Mouse (Mus musculus): ENCODE data around the gene Fndc3b. TPM values are rescaled to one million over a fixed set of nuclear protein-coding genes. Genes with fewer than 3 reads are reported as not detected.

The Fndc3b gene
- polyA plus RNA-seq, 1 experiment from 2014 or later = 12.8 TPM

DNA sequence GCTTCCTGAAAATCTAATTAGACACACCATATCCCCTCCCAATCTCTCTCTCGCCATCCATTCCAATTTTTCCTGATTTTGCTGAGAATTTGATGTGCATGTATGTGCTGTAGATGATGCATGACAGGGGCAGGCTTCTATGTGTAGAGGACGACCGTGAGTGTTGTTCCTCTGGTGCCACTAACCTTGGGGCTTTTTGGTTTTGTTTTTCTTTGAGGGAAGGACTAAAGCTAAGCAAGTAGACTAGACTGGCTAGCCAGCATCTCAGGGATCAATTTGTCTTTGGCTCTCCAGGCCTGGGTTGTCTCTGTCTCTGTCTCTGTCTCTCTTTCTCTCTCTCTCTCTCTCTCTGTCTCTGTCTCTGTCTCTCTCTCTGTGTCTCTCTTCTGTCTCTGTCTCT is 106.0 kb downstream of the Fndc3b start:
- no peaks in the 10 kb centered on the region for H3K36me3 ChIP-seq (ENCODE audit: control insufficient read depth, insufficient read depth, low read length)
- WGBS = 92% methylated on average over 3 of the region's 3 CpGs
- DNase-seq (ENCODE audit: low spot score) (no peak), ATAC-seq (ENCODE audit: low FRiP score) (no peak)
- H3K4me2 ChIP-seq (replicated peaks; ENCODE audit: low read depth, low read length) = no peak overlapping the region
- H3K27me3 ChIP-seq (ENCODE audit: control insufficient read depth, insufficient read depth, low read length) = no peaks in the 10 kb centered on the region
- no peaks in the 10 kb centered on the region for H3K9me3 ChIP-seq (ENCODE audit: control insufficient read depth, low read length)
- H3K27ac ChIP-seq (ENCODE audit: low read depth, low read length) = no peak overlapping the region
- no peak overlapping the region for H3K9ac ChIP-seq (ENCODE audit: low read depth, low read length)
- no peak overlapping the region for H3K4me3 ChIP-seq (ENCODE audit: low read depth, low read length)
- H3K4me1 ChIP-seq (replicated peaks; ENCODE audit: control insufficient read depth, insufficient read depth, low read length) = no peaks in the 10 kb centered on the region

GRCm38 (mm10) chr3:27604629-27605028 is 106.5 kb downstream of the Fndc3b start:
- no peak overlapping the region for H3K4me2 ChIP-seq (replicated peaks; ENCODE audit: low read depth, low read length)
- H3K9me3 ChIP-seq (ENCODE audit: control insufficient read depth, low read length) = no peaks in the 10 kb centered on the region
- H3K9ac ChIP-seq (ENCODE audit: low read depth, low read length) = no peak overlapping the region
- no peaks in the 10 kb centered on the region for H3K4me1 ChIP-seq (replicated peaks; ENCODE audit: control insufficient read depth, insufficient read depth, low read length)
- 78% methylated on average over 4 of the region's 4 CpGs for WGBS
- no peak for DNase-seq (ENCODE audit: low spot score)
- H3K27ac ChIP-seq (ENCODE audit: low read depth, low read length) = no peak overlapping the region
- H3K27me3 ChIP-seq (ENCODE audit: control insufficient read depth, insufficient read depth, low read length) = no peaks in the 10 kb centered on the region
- no peak for ATAC-seq (ENCODE audit: low FRiP score)
- H3K36me3 ChIP-seq (ENCODE audit: control insufficient read depth, insufficient read depth, low read length) = no peaks in the 10 kb centered on the region
- H3K4me3 ChIP-seq (ENCODE audit: low read depth, low read length) = no peak overlapping the region

DNA sequence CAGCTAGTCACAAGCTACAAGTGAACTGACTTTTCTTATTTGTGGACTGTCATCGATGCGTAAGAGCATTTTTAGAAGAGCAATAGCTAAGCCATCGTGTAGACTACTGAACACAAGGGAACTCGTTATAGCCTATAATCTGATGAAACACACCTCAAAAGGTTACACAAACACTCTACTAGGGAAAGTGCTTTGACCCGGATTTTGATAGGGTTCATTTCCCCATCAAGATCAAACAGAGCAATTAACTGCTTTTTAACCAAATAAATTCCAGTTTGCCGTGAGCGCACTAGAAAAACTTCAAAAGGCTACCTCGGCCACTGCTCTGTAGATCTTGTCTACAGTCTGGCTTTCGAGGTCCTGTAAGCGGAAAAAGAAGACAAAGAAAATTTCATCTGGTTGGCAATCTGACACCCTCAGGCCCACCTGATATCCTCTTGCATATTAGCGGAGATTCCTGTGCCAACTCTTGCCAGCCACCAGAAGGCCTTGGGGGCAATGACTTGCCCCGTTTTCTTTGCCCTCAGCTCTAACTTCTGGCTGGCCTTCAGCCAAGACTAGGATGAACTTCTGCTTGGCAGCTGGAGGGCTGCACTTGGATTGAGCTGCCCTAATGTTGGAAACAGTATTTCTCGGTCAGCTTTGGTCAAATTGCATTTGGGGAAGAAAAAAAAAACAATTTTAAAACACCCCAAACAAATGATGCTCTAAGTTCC is 107.0 kb downstream of the Fndc3b start:
- Histone ChIP-seq H3K4me1 (replicated peaks; ENCODE audit: control insufficient read depth, insufficient read depth, low read length) (no peaks in the 10 kb centered on the region), H3K4me3 (ENCODE audit: low read depth, low read length) (no peak overlapping the region), H3K27ac (ENCODE audit: low read depth, low read length) (no peak overlapping the region), H3K9me3 (ENCODE audit: control insufficient read depth, low read length) (no peaks in the 10 kb centered on the region), H3K9ac (ENCODE audit: low read depth, low read length) (no peak overlapping the region), H3K4me2 (replicated peaks; ENCODE audit: low read depth, low read length) (no peak overlapping the region), H3K27me3 (ENCODE audit: control insufficient read depth, insufficient read depth, low read length) (no peaks in the 10 kb centered on the region), H3K36me3 (ENCODE audit: control insufficient read depth, insufficient read depth, low read length) (no peaks in the 10 kb centered on the region)
- no peak for ATAC-seq (ENCODE audit: low FRiP score)
- no peak for DNase-seq (ENCODE audit: low spot score)
- WGBS = 82% methylated on average over 13 of the region's 13 CpGs

DNA sequence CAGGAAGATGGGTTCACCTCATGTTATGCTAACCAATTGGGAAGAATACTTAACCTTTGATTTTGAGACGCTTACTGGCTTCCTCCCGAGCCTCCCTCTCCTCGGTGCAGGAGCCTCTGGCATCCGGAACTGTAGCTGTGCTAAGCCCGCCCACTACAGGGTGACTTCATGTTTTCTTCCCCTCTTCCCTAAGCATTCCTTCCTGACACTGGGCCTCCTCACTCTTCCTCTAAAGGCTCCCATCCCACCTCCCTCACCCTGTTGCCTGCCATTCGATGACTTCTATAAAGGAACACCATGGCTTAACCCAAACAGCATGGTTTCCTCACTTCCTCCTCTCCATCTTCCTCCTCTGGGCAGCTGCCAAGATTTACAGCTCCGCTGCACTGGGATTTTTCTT is 110.5 kb downstream of the Fndc3b start:
- Histone ChIP-seq H3K4me1 (replicated peaks; ENCODE audit: control insufficient read depth, insufficient read depth, low read length) (no peaks in the 10 kb centered on the region), H3K27ac (ENCODE audit: low read depth, low read length) (no peak overlapping the region), H3K4me2 (replicated peaks; ENCODE audit: low read depth, low read length) (no peak overlapping the region), H3K36me3 (ENCODE audit: control insufficient read depth, insufficient read depth, low read length) (no peaks in the 10 kb centered on the region), H3K9me3 (ENCODE audit: control insufficient read depth, low read length) (no peaks in the 10 kb centered on the region), H3K9ac (ENCODE audit: low read depth, low read length) (no peak overlapping the region), H3K4me3 (ENCODE audit: low read depth, low read length) (no peak overlapping the region), H3K27me3 (ENCODE audit: control insufficient read depth, insufficient read depth, low read length) (no peaks in the 10 kb centered on the region)
- 80% methylated on average over 7 of the region's 7 CpGs for WGBS
- DNase-seq (ENCODE audit: low spot score) = no peak
- ATAC-seq (ENCODE audit: low FRiP score) = no peak

GRCm38 (mm10) chr3:27600197-27600596 is 110.9 kb downstream of the Fndc3b start:
- H3K27me3 ChIP-seq (ENCODE audit: control insufficient read depth, insufficient read depth, low read length) = no peaks in the 10 kb centered on the region
- no peak overlapping the region for H3K4me2 ChIP-seq (replicated peaks; ENCODE audit: low read depth, low read length)
- no peak overlapping the region for H3K4me3 ChIP-seq (ENCODE audit: low read depth, low read length)
- no peak overlapping the region for H3K27ac ChIP-seq (ENCODE audit: low read depth, low read length)
- H3K9ac ChIP-seq (ENCODE audit: low read depth, low read length) = no peak overlapping the region
- H3K4me1 ChIP-seq (replicated peaks; ENCODE audit: control insufficient read depth, insufficient read depth, low read length) = no peaks in the 10 kb centered on the region
- no peak for DNase-seq (ENCODE audit: low spot score)
- ATAC-seq (ENCODE audit: low FRiP score) = no peak
- H3K36me3 ChIP-seq (ENCODE audit: control insufficient read depth, insufficient read depth, low read length) = no peaks in the 10 kb centered on the region
- 90% methylated on average over 4 of the region's 4 CpGs for WGBS
- H3K9me3 ChIP-seq (ENCODE audit: control insufficient read depth, low read length) = no peaks in the 10 kb centered on the region

- ATAC-seq (ENCODE audit: low FRiP score) = no peak
- Histone ChIP-seq H3K4me2 (replicated peaks; ENCODE audit: low read depth, low read length) (no peak overlapping the region), H3K36me3 (ENCODE audit: control insufficient read depth, insufficient read depth, low read length) (no peaks in the 10 kb centered on the region), H3K27ac (ENCODE audit: low read depth, low read length) (no peak overlapping the region), H3K27me3 (ENCODE audit: control insufficient read depth, insufficient read depth, low read length) (no peaks in the 10 kb centered on the region), H3K4me3 (ENCODE audit: low read depth, low read length) (no peak overlapping the region), H3K9ac (ENCODE audit: low read depth, low read length) (no peak overlapping the region), H3K4me1 (replicated peaks; ENCODE audit: control insufficient read depth, insufficient read depth, low read length) (no peaks in the 10 kb centered on the region), H3K9me3 (ENCODE audit: control insufficient read depth, low read length) (no peaks in the 10 kb centered on the region)
- DNase-seq (ENCODE audit: low spot score) = no peak
- 93% methylated on average over 11 of the region's 11 CpGs for WGBS
These were observed 112.4 kb downstream of the Fndc3b start for GRCm38 (mm10) chr3:27598437-27599382.

GRCm38 (mm10) chr3:27593485-27594138 is 117.5 kb downstream of the Fndc3b start:
- no peaks in the 10 kb centered on the region for H3K36me3 ChIP-seq (ENCODE audit: control insufficient read depth, insufficient read depth, low read length)
- no peaks in the 10 kb centered on the region for H3K4me1 ChIP-seq (replicated peaks; ENCODE audit: control insufficient read depth, insufficient read depth, low read length)
- WGBS = 88% methylated on average over 7 of the region's 7 CpGs
- H3K27ac ChIP-seq (ENCODE audit: low read depth, low read length) = no peak overlapping the region
- H3K27me3 ChIP-seq (ENCODE audit: control insufficient read depth, insufficient read depth, low read length) = no peaks in the 10 kb centered on the region
- H3K4me2 ChIP-seq (replicated peaks; ENCODE audit: low read depth, low read length) = no peak overlapping the region
- H3K9me3 ChIP-seq (ENCODE audit: control insufficient read depth, low read length) = no peaks in the 10 kb centered on the region
- DNase-seq (ENCODE audit: low spot score) = no peak
- no peak for ATAC-seq (ENCODE audit: low FRiP score)
- no peak overlapping the region for H3K9ac ChIP-seq (ENCODE audit: low read depth, low read length)
- H3K4me3 ChIP-seq (ENCODE audit: low read depth, low read length) = no peak overlapping the region

DNA sequence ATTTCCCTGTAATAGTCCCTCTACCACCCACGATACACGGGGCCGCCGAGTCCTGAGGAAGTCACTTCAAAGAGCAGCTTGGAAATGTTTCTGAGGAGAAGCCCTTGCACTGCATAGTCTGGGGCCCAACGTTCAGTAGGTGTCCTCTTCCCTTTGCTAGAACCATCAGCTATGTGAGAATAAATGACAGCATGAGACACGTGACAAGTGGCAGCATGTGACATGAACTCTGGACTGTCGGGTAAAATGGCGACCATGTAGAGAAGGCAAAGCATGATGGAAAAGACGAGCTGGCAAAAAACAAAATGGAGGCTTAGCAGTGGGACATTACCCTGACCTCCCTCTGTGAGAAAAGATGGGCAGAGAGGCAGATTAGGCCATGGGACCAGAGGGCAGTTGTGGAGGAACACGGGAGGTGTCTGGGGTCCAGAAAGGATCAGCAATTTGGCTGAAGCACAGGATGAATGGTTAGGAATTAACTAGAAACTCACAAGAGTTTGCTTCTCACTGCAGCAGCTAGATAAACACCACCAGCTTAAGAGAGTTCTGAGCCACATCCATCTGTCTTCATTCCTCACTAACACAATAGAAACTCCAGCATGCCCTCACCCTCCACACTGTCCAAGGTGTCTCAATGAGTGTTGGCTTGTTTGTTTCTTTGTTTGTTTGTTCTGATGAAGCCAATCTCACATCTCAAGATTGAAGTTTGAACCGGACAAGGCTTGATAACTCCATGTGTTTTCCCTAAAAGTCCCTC is 118.2 kb downstream of the Fndc3b start:
- no peak overlapping the region for H3K4me2 ChIP-seq (replicated peaks; ENCODE audit: low read depth, low read length)
- ATAC-seq (ENCODE audit: low FRiP score) (no peak), DNase-seq (ENCODE audit: low spot score) (no peak)
- no peak overlapping the region for H3K9ac ChIP-seq (ENCODE audit: low read depth, low read length)
- no peaks in the 10 kb centered on the region for H3K4me1 ChIP-seq (replicated peaks; ENCODE audit: control insufficient read depth, insufficient read depth, low read length)
- no peaks in the 10 kb centered on the region for H3K36me3 ChIP-seq (ENCODE audit: control insufficient read depth, insufficient read depth, low read length)
- 87% methylated on average over 11 of the region's 11 CpGs for WGBS
- H3K4me3 ChIP-seq (ENCODE audit: low read depth, low read length) = no peak overlapping the region
- no peak overlapping the region for H3K27ac ChIP-seq (ENCODE audit: low read depth, low read length)
- H3K27me3 ChIP-seq (ENCODE audit: control insufficient read depth, insufficient read depth, low read length) = no peaks in the 10 kb centered on the region
- H3K9me3 ChIP-seq (ENCODE audit: control insufficient read depth, low read length) = no peaks in the 10 kb centered on the region

Measured in hindbrain, embryonic 11.5 days (tissue).